Mouse (Mus musculus) MEL (cell line): ENCODE data around the gene Esf1. TPM values are rescaled to one million over a fixed set of nuclear protein-coding genes. Genes with fewer than 3 reads are reported as not detected.

Source experiments
- DNase-seq: peaks from one replicate; pipeline ENCODE4 v3.0.0; 2011; ENCODE audit warnings: low read depth, low spot score
- H3K27ac ChIP-seq: 2 replicates; pipeline ENCODE4 v1.5.1; 2012; ENCODE audit warnings: low read depth, mild to moderate bottlenecking, control low read depth, low read length, moderate library complexity; ENCODE audit not compliant: control insufficient read depth
- H3K27me3 ChIP-seq, 2 experiments: fragments of 150-350 bp in 1 of 2; sonication (generic) in 1 of 2; 2 replicates each; pipeline ENCODE4 v1.6.1; 2012; ENCODE audit warnings: low read length in 2 of 2, mild to moderate bottlenecking in 2 of 2, improper control_type of control experiment in 1 of 2, moderate library complexity in 1 of 2; ENCODE audit not compliant: insufficient read depth in 2 of 2, control insufficient read depth in 1 of 2
- H3K36me3 ChIP-seq, 2 experiments: 2 replicates each; pipeline ENCODE4 v1.6.1; 2012 to 2014; ENCODE audit warnings: low read length in 2 of 2, improper control_type of control experiment in 1 of 2, inconsistent platforms in 1 of 2, mild to moderate bottlenecking in 1 of 2; ENCODE audit not compliant: insufficient read depth in 2 of 2, control insufficient read depth in 1 of 2
- H3K4me1 ChIP-seq, 2 experiments: fragments of 150-350 bp in 1 of 2; sonication (generic) in 1 of 2; 2 replicates each; pipeline ENCODE4 v1.6.1; 2012; ENCODE audit warnings: low read length in 2 of 2, improper control_type of control experiment in 1 of 2, mild to moderate bottlenecking in 1 of 2; ENCODE audit not compliant: insufficient read depth in 2 of 2, control insufficient read depth in 1 of 2
- H3K4me3 ChIP-seq, 2 experiments: fragments of 150-350 bp in 1 of 2; sonication (generic) in 1 of 2; 2 replicates each; pipeline ENCODE4 v1.5.1; 2012; ENCODE audit warnings: low read depth in 2 of 2, low read length in 2 of 2, mild to moderate bottlenecking in 2 of 2, moderate library complexity in 2 of 2, control low read depth in 1 of 2, improper control_type of control experiment in 1 of 2; ENCODE audit not compliant: control insufficient read depth in 1 of 2, insufficient read depth in 1 of 2
- H3K79me2 ChIP-seq: 2 replicates; pipeline ENCODE4 v1.6.1; 2012; ENCODE audit warnings: mild to moderate bottlenecking, low read length, moderate library complexity; ENCODE audit not compliant: control insufficient read depth, poor library complexity, insufficient read depth
- H3K9ac ChIP-seq: 2 replicates; pipeline ENCODE4 v1.6.1; 2012; ENCODE audit warnings: low read depth, mild to moderate bottlenecking, control low read depth, low read length, moderate library complexity; ENCODE audit not compliant: control insufficient read depth, poor library complexity, severe bottlenecking
- H3K9me3 ChIP-seq: fragments of 150-350 bp; sonication (generic); replicated peaks from 2 replicates; pipeline ENCODE4 v1.6.1; 2012; ENCODE audit warnings: mild to moderate bottlenecking, low read length, improper control_type of control experiment, moderate library complexity; ENCODE audit not compliant: insufficient read depth
- BHLHE40 ChIP-seq: IDR thresholded peaks from 2 replicates; pipeline ENCODE4 v1.6.1; 2012; ENCODE audit warnings: low read depth, mild to moderate bottlenecking, inconsistent platforms, low read length, improper control_type of control experiment, borderline replicate concordance
- CHD2 ChIP-seq: IDR thresholded peaks from 2 replicates; pipeline ENCODE4 v1.6.1; 2011; ENCODE audit warnings: low read length, improper control_type of control experiment
- E2F4 ChIP-seq: IDR thresholded peaks from 2 replicates; pipeline ENCODE4 v1.6.1; 2011; ENCODE audit warnings: low read depth, low read length, improper control_type of control experiment, borderline replicate concordance
- ELF1 ChIP-seq: IDR thresholded peaks from 2 replicates; pipeline ENCODE4 v1.6.1; 2014; ENCODE audit warnings: low read depth, mild to moderate bottlenecking, inconsistent platforms, low read length, improper control_type of control experiment, moderate library complexity
- ETS1 ChIP-seq: IDR thresholded peaks from 2 replicates; pipeline ENCODE4 v1.6.1; 2012; ENCODE audit warnings: low read depth, mild to moderate bottlenecking, inconsistent platforms, low read length, improper control_type of control experiment, moderate library complexity
- GABPA ChIP-seq: IDR thresholded peaks from 2 replicates; pipeline ENCODE4 v1.6.1; 2012; ENCODE audit warnings: low read depth, mild to moderate bottlenecking, inconsistent platforms, low read length, improper control_type of control experiment, moderate library complexity
- GATA1 ChIP-seq: IDR thresholded peaks from 2 replicates; pipeline ENCODE4 v1.6.1; 2011; ENCODE audit warnings: low read depth, low read length, improper control_type of control experiment
- HCFC1 ChIP-seq: IDR thresholded peaks from 2 replicates; pipeline ENCODE4 v1.6.1; 2012; ENCODE audit warnings: low read depth, mild to moderate bottlenecking, inconsistent platforms, low read length, improper control_type of control experiment, moderate library complexity
- KAT2A ChIP-seq: conservative IDR thresholded peaks from 2 replicates; pipeline ENCODE4 v1.6.1; 2012; ENCODE audit warnings: low read depth, low read length, improper control_type of control experiment, inconsistent platforms
- MAFK ChIP-seq: IDR thresholded peaks from 2 replicates; pipeline ENCODE4 v1.6.1; 2011; ENCODE audit warnings: low read depth, mild to moderate bottlenecking, low read length, improper control_type of control experiment, borderline replicate concordance
- MAZ ChIP-seq: IDR thresholded peaks from 2 replicates; pipeline ENCODE4 v1.6.1; 2012; ENCODE audit warnings: low read depth, mild to moderate bottlenecking, inconsistent platforms, low read length, improper control_type of control experiment
- MXI1 ChIP-seq: IDR thresholded peaks from 2 replicates; pipeline ENCODE4 v1.6.1; 2011; ENCODE audit warnings: mild to moderate bottlenecking, low read depth, low read length, improper control_type of control experiment
- MYB ChIP-seq: IDR thresholded peaks from 2 replicates; pipeline ENCODE4 v1.6.1; 2011; ENCODE audit warnings: mild to moderate bottlenecking, low read depth, low read length, improper control_type of control experiment
- NELFE ChIP-seq: IDR thresholded peaks from 2 replicates; pipeline ENCODE4 v1.6.1; 2011; ENCODE audit warnings: low read depth, low read length, improper control_type of control experiment
- NRF1 ChIP-seq: IDR thresholded peaks from 2 replicates; pipeline ENCODE4 v1.6.1; 2014; ENCODE audit warnings: low read depth, mild to moderate bottlenecking, inconsistent platforms, low read length, improper control_type of control experiment, moderate library complexity; ENCODE audit not compliant: poor library complexity, insufficient read depth, severe bottlenecking
- POLR2A ChIP-seq, 2 experiments: IDR thresholded peaks; 2 replicates each; pipeline ENCODE4 v1.6.1; 2011 to 2012; ENCODE audit warnings: low read length in 2 of 2, mild to moderate bottlenecking in 2 of 2, control low read depth in 1 of 2, improper control_type of control experiment in 1 of 2, low read depth in 1 of 2, moderate library complexity in 1 of 2; ENCODE audit not compliant: control insufficient read depth in 1 of 2, insufficient read depth in 1 of 2, poor library complexity in 1 of 2
- POLR2AphosphoS2 ChIP-seq: IDR thresholded peaks from 2 replicates; pipeline ENCODE4 v1.6.1; 2011; ENCODE audit warnings: low read length, improper control_type of control experiment
- POLR2AphosphoS5 ChIP-seq: IDR thresholded peaks from 2 replicates; pipeline ENCODE4 v1.6.1; 2012; ENCODE audit warnings: low read depth, borderline replicate concordance, mild to moderate bottlenecking, inconsistent platforms, low read length, moderate library complexity, mixed read lengths
- TAL1 ChIP-seq: IDR thresholded peaks from 2 replicates; pipeline ENCODE4 v1.6.1; 2012; ENCODE audit warnings: mild to moderate bottlenecking, inconsistent platforms, low read length, moderate library complexity, mixed read lengths
- TBP ChIP-seq: IDR thresholded peaks from 2 replicates; pipeline ENCODE4 v1.8.0; 2011; ENCODE audit warnings: low read depth, low read length, improper control_type of control experiment
- ZMIZ1 ChIP-seq: IDR thresholded peaks from 2 replicates; pipeline ENCODE4 v1.6.1; 2012; ENCODE audit warnings: low read depth, mild to moderate bottlenecking, inconsistent platforms, low read length, improper control_type of control experiment, moderate library complexity
- polyA plus RNA-seq, 2 experiments: library from polyadenylated mRNA; stranded (reverse) in 1 of 2; unstranded in 1 of 2; fragments of >175 nt in 1 of 2; fragments of >200 nt in 1 of 2; gene quantifications; 2 replicates each; pipeline versions ENCODE4 v1.2.1 to v1.2.4; 2012; ENCODE audit warnings: low replicate concordance in 2 of 2, low read depth in 1 of 2; ENCODE audit not compliant: insufficient read length in 2 of 2, insufficient read depth in 1 of 2, missing spikeins in 1 of 2
- total RNA-seq: library from RNA; depleted of rRNA; stranded (reverse); fragments of 300-350 nt; gene quantifications from 2 replicates; pipeline ENCODE4 v1.2.3, GENCODE M21; 2012

The Esf1 gene
- total and polyA plus RNA-seq, 3 experiments, result 25.8 to 31.0 TPM; not detected in 1

DNA sequence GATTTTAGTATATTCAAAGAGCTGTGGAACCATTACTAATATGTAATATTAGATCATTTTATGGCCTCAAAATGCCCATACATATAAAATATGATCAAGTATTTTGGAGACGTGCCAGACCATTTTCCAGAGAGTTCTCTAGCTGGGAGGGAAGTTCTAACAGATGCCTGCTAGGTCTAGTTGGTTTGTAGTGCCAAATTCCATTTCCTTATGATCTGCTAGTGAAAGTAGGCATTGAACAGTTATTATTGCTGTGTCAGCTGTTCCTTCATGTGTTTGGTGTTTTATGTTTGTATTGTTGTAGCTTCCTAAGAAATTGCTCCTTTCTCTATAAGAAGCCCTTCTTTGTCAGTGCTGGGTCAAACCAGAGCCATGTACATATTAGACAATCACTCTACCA is 45.6 kb upstream of the Esf1 start:
- DNase-seq, result no peak
- Histone ChIP-seq H3K9ac (no peak overlapping the region), H3K27me3 (no peaks in the 10 kb centered on the region), H3K9me3 (no peaks in the 10 kb centered on the region), H3K27ac (no peak overlapping the region), H3K4me1 (no peaks in the 10 kb centered on the region), H3K4me3 (no peak overlapping the region), H3K79me2 (no peaks in the 10 kb centered on the region), H3K36me3 (no peaks in the 10 kb centered on the region)
- TF ChIP-seq POLR2A (IDR thresholded peaks at IDR 0.05; ENCODE audit: control insufficient read depth in 1 of 2, insufficient read depth in 1 of 2, low read depth in 1 of 2, low read length in 2 of 2, poor library complexity in 1 of 2) (no peak), ELF1 (no peak), E2F4 (no peak)

GRCm38 (mm10) chr2:140215415-140215814 is 45.1 kb upstream of the Esf1 start:
- Histone ChIP-seq H3K36me3 (no peaks in the 10 kb centered on the region), H3K4me3 (no peak overlapping the region), H3K27ac (no peak overlapping the region), H3K79me2 (no peaks in the 10 kb centered on the region), H3K9ac (no peak overlapping the region), H3K9me3 (no peaks in the 10 kb centered on the region), H3K27me3 (no peaks in the 10 kb centered on the region), H3K4me1 (no peaks in the 10 kb centered on the region)
- TF ChIP-seq MAFK, result no peak
- no peak for TF ChIP-seq CHD2
- TF ChIP-seq MXI1, result no peak
- TF ChIP-seq HCFC1, result no peak
- TF ChIP-seq POLR2AphosphoS2, result no peak
- no peak for TF ChIP-seq MYB
- TF ChIP-seq NRF1, result no peak
- no peak for TF ChIP-seq POLR2A (IDR thresholded peaks at IDR 0.05; ENCODE audit: control insufficient read depth in 1 of 2, insufficient read depth in 1 of 2, low read depth in 1 of 2, low read length in 2 of 2, poor library complexity in 1 of 2)
- TF ChIP-seq BHLHE40, result no peak
- no peak for TF ChIP-seq NELFE
- no peak for TF ChIP-seq TAL1
- TF ChIP-seq ETS1, result no peak
- no peak for TF ChIP-seq TBP
- TF ChIP-seq KAT2A, result no peak
- TF ChIP-seq POLR2AphosphoS5, result no peak
- TF ChIP-seq ZMIZ1, result no peak
- TF ChIP-seq GABPA, result no peak
- no peak for TF ChIP-seq GATA1
- no peak for TF ChIP-seq ELF1
- TF ChIP-seq MAZ, result no peak
- no peak for DNase-seq
